Mouse (Mus musculus) layer of hippocampus, adult 8-10 months (tissue): ENCODE measurements around the gene Gpr31b. TPM values are rescaled to one million over a fixed set of nuclear protein-coding genes. Genes with fewer than 3 reads are reported as not detected.

Experiments
- total RNA-seq, 4 experiments: library from RNA; stranded (reverse); gene quantifications; 2 replicates each; pipeline ENCODE4 v1.2.4; 2022

Gene Gpr31b
- total RNA-seq, 4 experiments from 2014 or later, result not detected

Other genes starting within 250 kb of the Gpr31b start
- gene Mas1, start 184.2 kb downstream of the Gpr31b start, total RNA-seq, result 10 to 100 TPM; 45.9 to 65.6 (median 59.8) TPM
- under 1 TPM in 1 of 4 experiments, not detected in 3; 0.18 TPM for gene Mrgprh, start 176.3 kb downstream of the Gpr31b start, total RNA-seq
- gene Pnldc1, start 142.1 kb downstream of the Gpr31b start, total RNA-seq, result 1 to 10 TPM; 1.6 to 5.0 (median 2.8) TPM
- gene Tcp1, start 136.6 kb downstream of the Gpr31b start, total RNA-seq, result 100 to 1,000 TPM; 191 to 232 (median 205) TPM
- gene Mrpl18, start 136.0 kb downstream of the Gpr31b start, total RNA-seq, result 10 to 100 TPM; 56.5 to 60.3 (median 58.8) TPM
- 1 to 10 TPM; 5.1 to 7.2 (median 6.6) TPM for gene Acat3, start 111.7 kb downstream of the Gpr31b start, total RNA-seq
- gene Acat2, start 91.5 kb downstream of the Gpr31b start, total RNA-seq, result 10 to 100 TPM; 45.6 to 65.8 (median 56.4) TPM
- gene Wtap, start 58.1 kb downstream of the Gpr31b start, total RNA-seq, result 10 to 100 TPM; 54.6 to 58.4 (median 55.5) TPM
- 100 to 1,000 TPM; 219 to 252 (median 242) TPM for gene Sod2, start 45.5 kb downstream of the Gpr31b start, total RNA-seq
- 1 to 10 TPM in 2 of 4 experiments, under 1 TPM in 2; 0.61 to 1.1 (median 0.94) TPM for gene Tcp10b, start 8.8 kb upstream of the Gpr31b start, total RNA-seq
- under 1 TPM in 1 of 4 experiments, not detected in 3; 0.16 TPM for gene Unc93a, start 79.5 kb upstream of the Gpr31b start, total RNA-seq
- not detected for gene Smok2a, start 168.9 kb upstream of the Gpr31b start, total RNA-seq
- not detected for gene Smok2b, start 178.0 kb upstream of the Gpr31b start, total RNA-seq